Mouse (Mus musculus): Measurements from ENCODE around the gene Nfil3. TPM values are rescaled to one million over a fixed set of nuclear protein-coding genes. Genes with fewer than 3 reads are reported as not detected.

Gene Nfil3
- total RNA-seq, 2 experiments from 2014 or later = 12.2 to 13.8 TPM

DNA sequence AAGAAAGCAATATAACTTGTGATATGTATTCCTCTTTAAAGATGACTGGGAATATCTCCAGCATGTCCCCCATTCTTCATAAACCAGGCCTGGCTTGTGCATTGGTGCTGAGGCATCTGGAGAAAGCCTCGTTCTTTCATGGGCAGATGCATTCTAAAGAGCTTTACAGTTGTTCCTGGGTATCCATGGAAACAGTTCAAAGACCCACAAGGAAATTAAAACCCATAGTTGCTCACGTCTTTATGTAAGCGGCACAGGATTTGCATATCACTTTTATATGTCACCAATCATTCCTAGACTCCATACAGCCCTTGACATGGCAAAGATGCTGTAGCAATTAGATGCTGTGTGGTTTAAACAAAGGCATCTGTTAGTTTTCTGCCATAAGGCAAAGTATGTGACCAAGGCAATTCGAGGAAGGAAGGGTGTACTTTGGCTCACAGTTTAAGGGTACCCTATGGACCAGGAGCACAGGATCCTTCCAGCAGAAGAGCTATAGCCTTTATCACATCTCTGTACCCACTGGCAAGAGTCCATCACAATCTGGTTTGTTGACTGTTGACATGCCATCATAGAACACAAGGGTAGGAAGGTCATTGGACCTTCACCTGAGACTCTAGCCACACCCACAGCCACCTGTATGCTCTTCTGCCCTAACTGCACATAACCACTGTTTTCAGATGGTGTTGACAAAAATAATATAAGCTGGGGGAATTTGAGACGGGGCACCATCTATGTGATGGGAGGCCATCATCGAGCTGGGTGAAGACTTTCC, 26.9 kb downstream of the Nfil3 start:
- intact Hi-C loops (cut with DNase I) = no loop called here
- peak in 1 of 2 experiments; percentile 48 for DNase-seq (ENCODE audit: low spot score in 2 of 2)

DNA sequence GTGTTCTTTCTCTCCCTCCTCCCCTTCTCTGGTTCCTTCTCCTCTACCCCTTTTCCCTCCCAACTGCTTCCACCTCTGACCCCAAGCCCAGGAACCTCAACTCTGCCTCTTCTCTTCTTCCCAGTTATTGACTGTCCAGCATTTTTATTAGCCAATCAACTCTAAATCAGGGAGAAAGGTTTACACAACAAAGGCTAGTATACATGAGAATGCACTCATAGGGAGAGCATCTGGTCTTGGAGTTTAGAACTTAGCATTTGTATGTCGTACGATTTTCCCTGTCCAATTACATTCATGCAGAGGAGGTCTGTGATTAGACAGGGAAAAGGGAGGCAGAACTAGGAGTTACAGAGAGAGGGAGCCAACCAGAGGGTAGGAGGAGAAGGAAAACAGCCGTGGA, 31.7 kb downstream of the Nfil3 start:
- DNase-seq (ENCODE audit: low spot score in 2 of 2) = no peak
- intact Hi-C loops (cut with DNase I) = no loop called here

DNA sequence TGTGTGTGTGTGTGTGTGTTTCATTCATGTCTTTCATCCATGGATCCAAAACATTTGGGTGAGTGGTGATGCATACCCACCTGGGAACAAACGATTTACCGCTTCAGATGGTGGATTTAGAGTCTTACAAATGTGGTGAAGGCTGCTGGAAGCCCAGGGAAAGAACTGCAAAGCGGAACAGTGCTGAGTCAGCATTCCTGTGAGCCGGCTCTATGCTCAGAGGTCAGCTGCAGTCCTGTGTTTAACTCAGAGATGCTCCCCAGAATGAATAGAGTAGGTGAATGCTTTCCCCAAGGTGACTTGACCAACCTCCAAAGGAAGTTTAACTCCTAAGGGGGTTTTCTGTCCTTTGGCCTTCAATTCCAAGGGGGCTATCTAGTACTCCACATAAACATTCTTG, 33.3 kb downstream of the Nfil3 start:
- intact Hi-C loops (cut with DNase I) = no loop called here
- no peak for DNase-seq (ENCODE audit: low spot score in 2 of 2)

DNA sequence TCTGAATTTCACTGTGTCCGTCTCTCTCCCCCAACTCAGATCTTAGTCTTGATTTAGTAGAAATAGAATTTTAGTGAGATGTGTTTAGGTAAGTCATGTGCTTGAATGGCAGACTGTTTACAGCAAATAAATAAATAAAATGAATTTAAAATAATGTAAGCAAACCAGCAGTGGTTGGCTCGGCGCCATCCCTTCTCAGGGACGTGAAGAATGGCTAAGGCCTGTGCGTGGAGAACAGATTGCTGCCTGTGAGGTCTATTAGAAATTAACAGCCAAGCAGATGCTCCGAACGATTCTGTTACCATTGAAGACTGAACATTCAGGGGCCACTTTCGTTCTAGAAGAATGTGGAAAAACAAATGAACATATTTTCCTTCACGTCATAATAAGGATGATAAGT, 35.1 kb downstream of the Nfil3 start:
- intact Hi-C loops (cut with DNase I) = no loop called here
- DNase-seq (ENCODE audit: low spot score in 2 of 2) = no peak

DNA sequence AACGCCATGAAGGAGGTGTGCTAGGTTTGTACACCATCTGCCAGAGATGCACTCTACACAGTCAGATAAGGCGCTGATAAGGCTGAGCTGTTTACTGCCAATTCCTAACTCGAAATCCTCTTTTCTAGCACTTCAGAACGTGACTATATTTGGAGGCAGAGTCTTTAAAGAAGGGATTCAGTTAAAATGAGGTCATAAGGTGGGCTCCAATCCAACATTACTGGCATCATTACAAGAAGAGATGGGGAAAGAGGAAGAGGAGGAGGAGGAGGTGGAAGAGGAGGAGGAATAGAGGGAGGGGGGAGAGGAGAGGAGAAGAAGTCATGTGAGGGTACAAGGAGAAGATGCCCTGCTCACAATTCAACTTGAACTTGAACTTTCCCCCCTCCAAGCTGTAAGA, 36.8 kb downstream of the Nfil3 start:
- no peak for DNase-seq (ENCODE audit: low spot score in 2 of 2)
- intact Hi-C loops (cut with DNase I) = no loop called here

DNA sequence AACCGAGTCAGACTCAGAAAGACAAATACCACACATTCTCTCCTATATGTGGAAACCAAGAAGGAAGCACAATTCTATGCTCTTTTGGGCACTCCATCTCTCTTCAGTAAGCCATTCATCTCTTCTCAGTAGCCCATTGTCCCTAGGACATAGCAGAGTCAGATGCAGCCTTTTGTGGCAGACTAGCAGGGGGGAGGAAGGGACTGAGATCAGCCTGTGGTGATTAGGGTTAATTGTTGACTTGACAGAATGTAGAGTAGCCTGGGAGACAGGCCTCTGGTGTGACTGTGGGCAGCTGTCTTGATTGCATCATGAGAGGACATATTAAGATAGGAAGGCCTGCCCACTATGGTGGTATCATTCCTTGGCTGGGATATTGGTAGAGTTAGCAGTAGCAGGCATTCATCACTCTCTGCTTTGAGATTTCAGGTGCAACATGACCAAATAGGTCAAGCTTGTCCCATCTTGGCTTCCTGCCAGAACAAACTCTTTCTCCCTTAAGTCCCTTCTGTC, 37.9 kb downstream of the Nfil3 start:
- intact Hi-C loops (cut with DNase I) = no loop called here
- DNase-seq (ENCODE audit: low spot score in 2 of 2) = no peak

DNA sequence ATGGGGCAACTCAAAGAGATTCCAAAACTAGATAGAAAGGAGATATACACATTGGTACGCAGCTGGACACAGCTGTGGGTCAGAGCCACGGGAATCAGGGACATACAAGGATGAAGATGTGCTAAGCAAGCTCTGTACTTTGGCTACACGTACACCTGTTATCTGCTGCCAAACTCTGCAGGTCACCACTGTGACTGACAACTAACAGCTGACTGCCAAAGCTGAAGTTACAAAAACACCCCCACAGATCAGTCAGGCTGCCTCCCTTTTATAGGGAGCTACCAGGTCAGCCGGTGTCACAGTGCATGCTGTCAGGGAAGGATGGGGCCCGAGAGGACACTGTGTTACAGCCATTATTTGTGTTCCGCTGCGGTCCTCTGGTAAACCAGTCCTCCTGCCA, 39.9 kb downstream of the Nfil3 start:
- DNase-seq (ENCODE audit: low spot score in 2 of 2) = no peak
- intact Hi-C loops (cut with DNase I) = no loop called here

DNA sequence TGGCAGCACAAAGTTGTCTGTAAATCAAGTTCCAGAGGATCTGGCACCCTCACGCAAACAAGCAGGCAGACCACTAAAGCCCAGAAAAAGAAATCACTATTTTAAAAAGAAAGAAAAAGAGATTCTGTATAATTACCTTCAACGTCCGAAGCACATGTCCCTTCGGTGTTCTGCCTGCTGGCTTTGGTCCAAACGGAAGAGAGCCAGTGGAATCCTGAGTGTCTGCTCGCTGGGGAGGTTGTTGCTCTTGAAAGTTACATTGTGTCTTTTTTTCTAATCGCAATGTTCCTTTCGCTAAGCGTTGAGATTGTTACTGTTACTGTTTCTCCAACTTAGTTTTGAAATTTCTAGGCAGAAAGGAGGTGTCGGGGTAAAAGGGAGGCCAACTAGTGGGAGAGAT, 50.3 kb downstream of the Nfil3 start:
- intact Hi-C loops (cut with DNase I) = no loop called here
- peak in 1 of 2 experiments; percentile 31 for DNase-seq (ENCODE audit: low spot score in 2 of 2)

DNA sequence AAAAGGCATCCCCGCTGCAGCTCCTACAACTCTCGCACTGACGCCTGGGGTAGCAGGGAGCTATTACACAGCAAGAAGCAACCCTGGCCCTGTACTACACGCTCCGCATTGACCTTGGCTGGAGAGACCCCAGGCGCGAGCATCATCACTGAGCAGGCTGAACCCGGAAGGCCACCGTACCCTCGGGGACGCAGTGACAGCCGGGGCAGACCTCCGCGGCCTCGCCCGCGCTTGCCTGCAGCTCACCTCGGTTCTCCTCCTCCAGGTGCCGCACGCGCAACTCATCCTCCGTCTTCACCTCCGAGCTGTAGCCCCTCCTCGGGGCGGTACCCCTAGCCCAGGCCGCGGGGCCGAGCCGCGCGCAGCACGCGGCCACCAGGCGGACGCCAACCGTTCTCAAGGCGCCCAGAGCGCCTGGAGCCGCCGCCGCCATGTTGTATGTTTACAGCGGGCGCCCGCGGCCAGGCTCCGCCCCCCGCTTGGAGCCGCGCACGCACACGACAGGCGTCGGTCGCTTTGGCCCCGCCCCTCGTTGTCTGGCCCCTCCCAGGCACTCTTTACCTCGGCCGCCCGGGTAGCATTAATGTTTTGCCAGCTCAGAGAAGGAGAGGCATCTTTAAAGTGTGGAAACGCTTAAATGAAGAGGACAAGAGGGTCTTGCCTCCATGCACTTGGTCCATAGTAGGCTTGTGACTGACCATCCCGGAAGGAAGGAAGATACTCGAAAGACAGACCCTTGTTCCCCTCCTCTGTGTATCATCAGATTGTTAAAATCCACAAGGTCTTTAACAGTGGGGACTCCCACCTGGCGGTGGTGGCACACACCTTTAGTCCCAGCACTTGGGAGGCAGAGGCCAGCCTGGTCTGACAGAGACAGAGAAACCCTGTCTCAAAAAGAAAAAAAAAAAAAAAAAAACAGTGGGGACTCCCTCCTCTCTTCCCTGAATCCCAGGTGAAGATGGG, 51.4 kb downstream of the Nfil3 start, which contains the start of gene Auh:
Gene Auh (minus strand): TSS at position 473 of the 963 bp plus-strand sequence.
- DNase-seq (ENCODE audit: low spot score in 2 of 2) = peak; percentile 75 to 84
- intact Hi-C loops (cut with DNase I) = loop anchor here (2.0 kb wide), 1 partner anchor 51 kb away; the partner anchor contains the start of gene Nfil3

DNA sequence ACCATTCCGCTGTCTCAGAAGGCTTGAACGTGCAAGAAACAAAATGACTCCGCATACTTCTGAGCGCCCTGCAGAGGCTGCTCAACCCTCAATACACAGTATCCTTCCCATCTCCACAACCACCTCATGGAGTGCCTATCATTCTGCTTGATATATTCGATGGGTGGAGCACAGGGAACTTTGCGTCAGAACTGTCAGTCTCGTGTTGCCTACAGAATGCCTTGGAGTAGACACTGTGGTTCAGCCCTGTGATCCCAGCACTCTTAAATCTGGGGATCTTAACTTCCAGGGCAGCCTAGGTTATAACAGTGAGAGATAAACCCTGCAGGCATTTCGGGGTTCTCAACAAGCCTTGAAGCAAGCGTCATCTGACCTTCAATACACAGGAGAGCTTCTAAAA, 52.5 kb downstream of the Nfil3 start:
- DNase-seq (ENCODE audit: low spot score in 2 of 2) = peak in 1 of 2 experiments; percentile 48
- intact Hi-C loops (cut with DNase I) = loop anchor here (2.0 kb wide), 1 partner anchor 52 kb away; the partner anchor contains the start of gene Nfil3

DNA sequence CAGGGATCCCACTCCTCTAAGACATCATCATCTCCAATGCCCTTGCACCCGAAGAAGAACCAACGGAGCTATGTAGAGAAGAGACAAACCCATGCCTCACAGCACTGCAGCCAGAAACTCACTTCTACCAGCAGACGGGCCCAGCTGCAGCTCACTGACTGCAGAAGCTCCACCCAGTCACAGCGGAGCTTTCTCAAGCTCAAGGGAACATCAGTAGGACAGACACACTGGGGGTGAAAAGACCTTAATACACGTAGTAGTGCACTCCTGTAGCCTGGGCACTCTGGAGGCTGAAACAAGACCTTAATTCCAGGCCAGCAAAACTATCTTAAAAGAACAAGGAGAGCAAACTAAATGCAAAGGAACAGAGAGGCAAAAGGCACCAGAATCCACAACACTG, 56.4 kb downstream of the Nfil3 start:
- intact Hi-C loops (cut with DNase I) = no loop called here
- no peak for DNase-seq (ENCODE audit: low spot score in 2 of 2)

DNA sequence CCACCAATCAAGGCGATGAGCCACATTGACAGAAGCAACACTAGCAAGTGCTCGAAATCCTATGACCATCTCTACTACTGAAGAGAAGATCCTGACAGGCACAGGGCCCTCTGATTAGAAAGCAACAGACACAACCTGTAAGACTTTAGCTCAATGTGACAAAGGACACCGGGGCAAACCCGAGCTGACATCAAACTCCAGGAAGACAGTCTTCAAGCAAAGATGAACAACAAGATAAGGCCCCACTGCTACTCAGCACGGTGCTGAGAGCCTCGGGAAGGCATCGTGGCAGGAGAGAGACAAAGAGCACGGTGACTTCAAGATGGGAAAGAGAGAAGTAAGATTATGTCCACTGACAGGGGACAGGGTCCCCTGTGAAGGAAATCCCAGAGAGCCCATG, 58.9 kb downstream of the Nfil3 start:
- no peak for DNase-seq (ENCODE audit: low spot score in 2 of 2)
- intact Hi-C loops (cut with DNase I) = no loop called here

DNA sequence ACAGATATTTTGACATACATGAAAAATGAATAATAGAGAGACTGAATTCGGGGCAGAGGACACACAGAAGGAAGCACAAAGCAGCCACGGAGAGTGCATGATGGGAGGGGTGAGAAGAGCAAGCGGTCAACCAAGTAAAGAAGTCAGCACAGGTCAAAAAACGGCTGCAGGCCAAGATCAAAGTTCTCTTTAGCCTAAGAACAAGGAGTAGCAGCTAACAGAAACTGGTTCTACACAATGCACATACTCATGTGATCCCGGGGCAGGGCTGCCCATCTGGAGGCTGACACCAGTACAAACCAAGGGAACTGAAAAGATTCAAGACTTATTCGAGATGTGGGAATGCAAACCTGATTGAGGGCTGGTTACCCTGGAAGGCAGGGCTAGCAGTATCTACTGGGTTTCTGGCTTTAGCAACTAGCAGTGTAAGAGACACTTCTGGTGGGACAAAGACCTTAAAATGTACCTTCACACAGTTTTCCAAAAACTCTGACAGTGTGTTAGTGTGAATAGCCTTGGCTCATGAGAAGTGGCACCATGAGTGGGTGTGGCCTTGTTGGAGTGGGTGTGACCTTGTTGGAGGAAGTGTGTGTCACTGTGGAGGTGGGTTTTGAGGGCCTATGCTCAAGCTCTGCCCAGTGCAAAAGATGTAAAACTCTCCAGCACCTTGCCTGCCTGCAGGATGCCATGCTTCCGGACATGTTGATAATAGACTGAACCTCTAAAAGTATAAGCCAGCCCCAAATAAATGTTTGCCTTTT, 59.6 kb downstream of the Nfil3 start:
- DNase-seq (ENCODE audit: low spot score in 2 of 2) = no peak
- intact Hi-C loops (cut with DNase I) = no loop called here

DNA sequence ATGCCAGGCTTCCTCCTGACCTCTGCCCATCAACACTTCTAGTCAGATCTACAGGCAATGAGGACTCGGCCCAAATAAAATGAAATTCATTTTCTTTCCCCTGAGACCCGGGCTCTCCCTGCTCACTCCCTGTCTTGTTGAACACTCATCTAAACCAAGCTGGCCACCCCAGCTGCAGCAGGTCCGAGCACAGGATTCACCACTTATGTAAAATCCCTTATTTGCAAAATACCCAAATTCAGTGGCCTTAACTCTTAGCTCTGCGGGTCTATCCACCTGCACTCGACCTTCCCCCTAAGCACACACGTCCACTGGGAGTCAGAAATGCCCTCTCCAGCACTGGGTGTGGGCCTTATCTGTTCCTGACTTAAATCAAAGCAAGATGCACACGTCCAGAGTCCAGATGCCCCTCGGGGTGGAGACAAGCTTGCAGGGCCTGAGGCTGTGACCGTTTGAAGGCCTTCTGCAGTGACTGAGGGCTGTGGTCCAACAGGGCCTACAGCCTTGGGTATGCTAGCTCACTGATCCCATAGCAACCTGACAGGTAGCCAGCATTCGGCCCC, 61.0 kb downstream of the Nfil3 start:
- intact Hi-C loops (cut with DNase I) = no loop called here

DNA sequence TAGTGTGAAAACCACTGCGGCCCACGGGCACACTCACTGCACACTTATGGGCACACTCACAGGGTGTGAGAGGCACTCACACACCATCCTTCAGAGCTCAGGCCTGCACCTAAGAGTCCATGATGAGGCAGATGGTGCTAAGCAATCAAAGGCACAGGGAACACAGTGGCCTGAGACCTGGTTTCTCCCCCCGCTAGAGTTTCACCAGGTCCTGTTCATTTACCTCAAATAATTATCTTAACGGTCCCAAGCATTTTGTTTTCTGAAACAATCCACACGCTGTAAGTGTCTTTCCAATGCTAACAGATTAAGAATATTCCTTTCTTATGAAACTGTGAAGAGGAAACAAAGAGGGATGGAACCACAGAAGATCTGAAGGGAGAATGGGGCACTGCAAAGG, 62.5 kb downstream of the Nfil3 start:
- intact Hi-C loops (cut with DNase I) = no loop called here
- DNase-seq (ENCODE audit: low spot score in 2 of 2) = no peak

More for the DNA sequence above, 61.0 kb downstream of the Nfil3 start:
- no peak for DNase-seq (ENCODE audit: low spot score in 2 of 2)

Measured in left cerebral cortex, postnatal 14 days (tissue).